Mouse (Mus musculus) brain, embryonic 14.5 days (tissue): ENCODE results near the gene Dgat2l6.
A peak's percentile ranks its signal among the peaks of the same experiment; 100 is the strongest.

ENCODE experiments used
- CTCF ChIP-seq: fragments of 200-500 bp; IDR thresholded peaks from 2 replicates; pipeline ENCODE4 v1.5.1; 2012; ENCODE audit warnings: inconsistent platforms, mild to moderate bottlenecking, moderate library complexity, borderline replicate concordance; ENCODE audit not compliant: insufficient read depth, insufficient read length; ENCODE audit errors: extremely low read depth
- POLR2A ChIP-seq: fragments of 200-500 bp; IDR thresholded peaks from 2 replicates; pipeline ENCODE4 v1.6.1; 2012; ENCODE audit warnings: mild to moderate bottlenecking, inconsistent platforms, borderline replicate concordance; ENCODE audit not compliant: poor library complexity, insufficient read depth, insufficient read length, severe bottlenecking; ENCODE audit errors: extremely low read depth

DNA sequence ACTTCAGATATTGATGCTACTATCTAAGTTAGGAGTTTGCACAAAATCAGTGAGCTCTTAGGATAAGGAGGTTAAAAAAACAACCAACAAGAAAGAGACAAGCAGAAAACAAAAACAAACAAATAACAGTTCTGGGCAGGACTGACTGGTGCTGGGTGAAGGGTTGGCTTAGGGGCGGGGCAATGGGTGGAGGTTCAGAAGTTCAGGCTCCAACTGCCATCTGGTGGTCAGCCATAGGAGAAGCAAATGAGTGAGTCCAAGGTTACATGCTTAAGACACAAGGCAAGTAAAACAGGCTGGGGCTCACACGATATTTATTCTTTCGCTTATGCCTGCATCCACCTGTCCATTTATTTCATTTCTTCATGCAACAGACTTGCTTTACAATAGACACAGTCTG lies 44.3 kb upstream of the Dgat2l6 start:
- TF ChIP-seq CTCF = peak; percentile 66
- no peak for TF ChIP-seq POLR2A
